Mouse (Mus musculus) myocyte (in vitro differentiated cells): Measurements from ENCODE around the gene Dnajc28.

Experiments
- E2F4 ChIP-seq: IDR thresholded peaks from one replicate; pipeline ENCODE4 v1.6.1; 2011; ENCODE audit warnings: mild to moderate bottlenecking, control low read depth, moderate library complexity; ENCODE audit not compliant: insufficient read depth
- MAX ChIP-seq: IDR thresholded peaks from one replicate; pipeline ENCODE4 v1.6.1; 2011; ENCODE audit warnings: low read depth, mild to moderate bottlenecking, control low read depth
- MYOD1 ChIP-seq, 3 experiments: IDR thresholded peaks; one replicate each; pipeline ENCODE4 v1.6.1; 2011; ENCODE audit warnings: control low read depth in 2 of 3, low read depth in 2 of 3, mild to moderate bottlenecking in 2 of 3, moderate library complexity in 1 of 3; ENCODE audit not compliant: insufficient read length in 2 of 3, control insufficient read depth in 1 of 3
- POLR2A ChIP-seq: IDR thresholded peaks from one replicate; pipeline ENCODE4 v1.6.1; 2011; ENCODE audit warnings: low read depth, mild to moderate bottlenecking, control low read depth, moderate library complexity; ENCODE audit not compliant: insufficient read length
- POLR2AphosphoS2 ChIP-seq: IDR thresholded peaks from one replicate; pipeline ENCODE4 v1.6.1; 2011; ENCODE audit warnings: low read depth, control low read depth; ENCODE audit not compliant: insufficient read length
- SRF ChIP-seq: IDR thresholded peaks from one replicate; pipeline ENCODE4 v1.6.1; 2011; ENCODE audit warnings: low read depth; ENCODE audit not compliant: control insufficient read depth, insufficient read length
- TCF12 ChIP-seq: IDR thresholded peaks from one replicate; pipeline ENCODE4 v1.6.1; 2011; ENCODE audit warnings: mild to moderate bottlenecking, control low read depth; ENCODE audit not compliant: poor library complexity, insufficient read depth, severe bottlenecking
- USF1 ChIP-seq: IDR thresholded peaks from one replicate; pipeline ENCODE4 v1.6.1; 2011; ENCODE audit warnings: low read depth, mild to moderate bottlenecking, control low read depth, moderate library complexity

GRCm38 (mm10) chr16:91571105-91571504 is 47.7 kb downstream of the Dnajc28 start:
- no peak for TF ChIP-seq POLR2A
- TF ChIP-seq MAX: no peak
- TF ChIP-seq USF1: no peak
- TF ChIP-seq SRF: no peak
- TF ChIP-seq MYOD1 (IDR thresholded peaks at IDR 0.05; ENCODE audit: control insufficient read depth in 1 of 3, insufficient read length in 2 of 3, low read depth in 2 of 3): no peak
- no peak for TF ChIP-seq POLR2AphosphoS2
- TF ChIP-seq E2F4: no peak
- no peak for TF ChIP-seq TCF12
